Mouse (Mus musculus): ENCODE results near the gene Xiap.

GRCm38 (mm10) chrX:42018030-42018429 is 41.4 kb upstream of the Xiap start:
- TF ChIP-seq POLR2A (IDR thresholded peaks at IDR 0.05; ENCODE audit: borderline replicate concordance, insufficient read depth, low read length) (no peak), CTCF (IDR thresholded peaks at IDR 0.05; ENCODE audit: borderline replicate concordance, insufficient read depth, low read depth, low read length) (no peak)
